8 mouse cellular contexts compared by ENCODE assay signal in the genomic region with DNA sequence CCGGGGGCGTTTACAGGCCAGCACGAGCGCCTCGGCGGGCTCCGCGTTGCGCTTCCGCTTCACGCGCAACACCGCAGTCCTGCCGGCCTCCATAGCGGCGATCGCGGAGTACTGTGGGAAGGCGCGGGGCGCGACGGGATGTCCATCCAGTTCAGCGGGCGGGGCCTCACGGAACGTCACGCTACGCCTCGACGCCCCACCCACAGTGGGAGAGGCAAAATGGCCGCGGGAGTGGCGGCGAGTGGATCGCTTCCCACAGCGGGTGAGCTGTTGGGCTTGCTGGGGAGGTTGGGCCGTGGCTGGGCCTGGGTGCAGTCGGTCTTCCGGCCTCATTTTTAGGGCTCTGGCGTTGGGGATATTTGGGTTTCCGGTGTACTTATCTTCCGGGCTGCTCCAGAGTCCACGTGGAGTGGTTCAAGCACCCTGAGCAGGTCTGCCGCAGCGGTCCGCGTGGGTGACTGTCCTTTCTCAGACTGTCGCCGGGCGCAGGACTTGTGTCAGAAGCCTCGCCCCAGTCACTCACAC. TPM values are rescaled to one million over a fixed set of nuclear protein-coding genes. Genes with fewer than 3 reads are reported as not detected.
A peak's percentile ranks its signal among the peaks of the same experiment; 100 is the strongest.
DNase-seq lines count a peak whose midpoint lies in the region; ATAC-seq lines count a peak whose summit lies in the region.

Gene Slc7a6os, minus strand, starts transcription at position 115 of the 525 bp plus-strand sequence.
Gene Prmt7, plus strand, starts transcription at position 116 of the 525 bp plus-strand sequence.

- ATAC-seq in common myeloid progenitor, adult 5-6 weeks (replicated peaks; ENCODE audit: low read depth, poor library complexity, severe bottlenecking): peak; percentile 98
- ATAC-seq in megakaryocyte progenitor cell, adult 5-6 weeks (replicated peaks; ENCODE audit: poor library complexity): peak; percentile 96

- DNase-seq in ZHBTc4 (ENCODE audit: low read depth, low spot score): peak; percentile 98
- peak; percentile 88 to 90 for DNase-seq in gastrocnemius, adult 8-10 months (ENCODE audit: low spot score in 2 of 2)
- DNase-seq in induced T-regulatory cell, adult 2 months (ENCODE audit: low read depth): peak; percentile 97
- DNase-seq in left cerebral cortex, adult 9 months (ENCODE audit: low spot score in 2 of 2): peak; percentile 87 to 95
- DNase-seq in right cerebral cortex, postnatal 14 days: peak; percentile 97
- DNase-seq in urinary bladder, postnatal 36 days (ENCODE audit: low spot score in 2 of 2): peak; percentile 92 to 95

RNA-seq across cellular contexts. Expression of gene Slc7a6os, which starts in this region (rescaled TPM):
- total RNA-seq in common myeloid progenitor, adult 5-6 weeks (2017): 36.8 and 50.1 TPM in 2 replicates
- 1 to 10 TPM; 7.1 to 9.8 (median 8.1) TPM for total RNA-seq in gastrocnemius, adult 8-10 months (2022)
- 43.4 and 54.2 TPM in 2 replicates for total RNA-seq in megakaryocyte progenitor cell, adult 5-6 weeks (2015)
- 39.5 and 47.7 TPM in 2 replicates for total RNA-seq in megakaryocyte progenitor cell, adult 5-6 weeks (2017)

RNA-seq across cellular contexts. Expression of gene Prmt7, which starts in this region (rescaled TPM):
- 44.0 and 51.4 TPM in 2 replicates for total RNA-seq in common myeloid progenitor, adult 5-6 weeks (2017)
- 10 to 100 TPM; 31.1 to 36.8 (median 34.2) TPM for total RNA-seq in gastrocnemius, adult 8-10 months (2022)
- total RNA-seq in megakaryocyte progenitor cell, adult 5-6 weeks (2015): 14.6 and 16.2 TPM in 2 replicates
- total RNA-seq in megakaryocyte progenitor cell, adult 5-6 weeks (2017): 41.0 and 45.8 TPM in 2 replicates

Comparison
In these comparisons a context has a peak if more than half of its experiments do, and no peak if none do; other contexts are left out.
1. Peak in every context shown above with its lines: DNase-seq and ATAC-seq.